Mouse (Mus musculus): ENCODE results near the gene Slfn1. TPM values are rescaled to one million over a fixed set of nuclear protein-coding genes. Genes with fewer than 3 reads are reported as not detected.

The Slfn1 gene
- total and polyA plus RNA-seq, 3 experiments: not detected

DNA sequence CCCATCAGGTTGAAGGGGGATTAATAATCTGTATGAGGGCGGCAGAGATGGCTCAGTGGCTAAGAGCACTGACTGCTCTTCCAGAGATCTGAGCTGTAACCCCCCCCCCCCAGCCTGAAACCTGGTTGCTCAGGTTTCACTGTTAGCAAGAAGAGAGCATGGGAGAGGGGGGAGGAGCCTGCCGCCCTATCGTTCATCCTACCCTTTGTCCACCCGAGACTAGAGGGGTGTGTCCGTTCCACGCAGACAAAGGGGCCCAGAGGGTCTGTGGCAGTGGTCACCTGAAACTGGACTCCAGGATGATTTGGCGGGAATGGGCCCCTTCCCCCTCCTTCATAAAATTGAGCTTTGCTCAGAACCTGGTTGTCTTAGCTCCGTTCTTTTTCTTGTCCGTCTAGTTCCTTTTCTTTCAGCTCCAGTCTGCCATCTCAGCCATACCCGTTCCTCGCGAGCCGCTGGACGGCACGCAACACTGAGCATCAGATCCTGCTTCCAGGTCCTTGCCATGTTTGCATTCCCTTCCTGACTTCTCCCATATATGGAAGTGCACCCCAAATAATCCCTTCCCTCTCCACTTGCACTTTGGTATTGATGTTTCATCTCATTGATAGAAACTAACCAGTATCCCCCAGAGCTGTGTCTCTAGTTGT, 46.2 kb upstream of the Slfn1 start:
- Histone ChIP-seq H3K79me2 (ENCODE audit: control insufficient read depth, insufficient read depth, low read length, poor library complexity) (peaks cover 3% of the 10 kb centered on the region), H3K4me3 (ENCODE audit: control insufficient read depth in 1 of 2, insufficient read depth in 1 of 2, low read depth in 2 of 2, low read length in 2 of 2) (no peak overlapping the region), H3K27me3 (ENCODE audit: control insufficient read depth in 1 of 2, insufficient read depth in 2 of 2, low read length in 2 of 2) (no peaks in the 10 kb centered on the region), H3K36me3 (ENCODE audit: control insufficient read depth in 1 of 2, insufficient read depth in 2 of 2, low read length in 2 of 2) (peaks cover 0 to 9% of the 10 kb centered on the region in 2 experiments; a peak in 2 of 4 replicates), H3K27ac (ENCODE audit: control insufficient read depth, low read depth, low read length) (no peak overlapping the region), H3K4me1 (ENCODE audit: control insufficient read depth in 1 of 2, insufficient read depth in 2 of 2, low read length in 2 of 2) (peaks cover 6 to 13% of the 10 kb centered on the region in 2 experiments), H3K9ac (ENCODE audit: control insufficient read depth, low read depth, low read length, poor library complexity, severe bottlenecking) (no peak overlapping the region), H3K9me3 (replicated peaks; ENCODE audit: insufficient read depth, low read length) (no peaks in the 10 kb centered on the region)
- no peak for TF ChIP-seq ZMIZ1 (IDR thresholded peaks at IDR 0.05; ENCODE audit: low read depth, low read length)
- no peak for TF ChIP-seq NELFE (IDR thresholded peaks at IDR 0.05; ENCODE audit: low read depth, low read length)
- no peak for TF ChIP-seq MEF2A (IDR thresholded peaks at IDR 0.05; ENCODE audit: extremely low read depth, insufficient replicate concordance, low read depth, low read length, poor library complexity, severe bottlenecking)
- no peak for TF ChIP-seq RCOR1 (IDR thresholded peaks at IDR 0.05; ENCODE audit: low read depth, low read length)
- TF ChIP-seq POLR2AphosphoS2 (IDR thresholded peaks at IDR 0.05; ENCODE audit: low read length): no peak
- DNase-seq (ENCODE audit: low read depth, low spot score): no peak

GRCm38 (mm10) chr11:83077714-83078422, 38.8 kb upstream of the Slfn1 start:
- H3K4me3 ChIP-seq (ENCODE audit: control insufficient read depth in 1 of 2, insufficient read depth in 1 of 2, low read depth in 2 of 2, low read length in 2 of 2): no peak overlapping the region
- no peak for TF ChIP-seq CHD1 (IDR thresholded peaks at IDR 0.05; ENCODE audit: low read depth, low read length)
- peak; percentile 91 for TF ChIP-seq TBP (IDR thresholded peaks at IDR 0.05; ENCODE audit: low read depth, low read length)
- peak; percentile 94 to 95 for TF ChIP-seq EP300 (IDR thresholded peaks at IDR 0.05; ENCODE audit: low read depth in 1 of 2, low read length in 2 of 2)
- no peak for TF ChIP-seq MAFK (IDR thresholded peaks at IDR 0.05; ENCODE audit: borderline replicate concordance, low read depth, low read length)
- peak; percentile 60; the same call in 1 of the 2 replicates for TF ChIP-seq MXI1 (IDR thresholded peaks at IDR 0.05; ENCODE audit: low read depth, low read length)
- no peak for TF ChIP-seq TAL1 (IDR thresholded peaks at IDR 0.05; ENCODE audit: low read length)
- no peak for TF ChIP-seq GABPA (IDR thresholded peaks at IDR 0.05; ENCODE audit: low read depth, low read length)
- no peak for TF ChIP-seq E2F4 (IDR thresholded peaks at IDR 0.05; ENCODE audit: borderline replicate concordance, low read depth, low read length)
- peak; percentile 56; the same call in 1 of the 2 replicates for TF ChIP-seq ELF1 (IDR thresholded peaks at IDR 0.05; ENCODE audit: low read depth, low read length)
- TF ChIP-seq BHLHE40 (IDR thresholded peaks at IDR 0.05; ENCODE audit: borderline replicate concordance, low read depth, low read length): no peak
- TF ChIP-seq MEF2A (IDR thresholded peaks at IDR 0.05; ENCODE audit: extremely low read depth, insufficient replicate concordance, low read depth, low read length, poor library complexity, severe bottlenecking): no peak
- TF ChIP-seq ZKSCAN1 (IDR thresholded peaks at IDR 0.05; ENCODE audit: low read depth, low read length): no peak
- no peak for TF ChIP-seq POLR2AphosphoS2 (IDR thresholded peaks at IDR 0.05; ENCODE audit: low read length)
- TF ChIP-seq MYC (IDR thresholded peaks at IDR 0.05; ENCODE audit: low read depth, low read length): peak; percentile 86
- TF ChIP-seq MAX (IDR thresholded peaks at IDR 0.05; ENCODE audit: low read length): no peak
- TF ChIP-seq SMC3 (IDR thresholded peaks at IDR 0.05; ENCODE audit: low read depth, low read length): no peak
- no peak for TF ChIP-seq CTCF (IDR thresholded peaks at IDR 0.05 in 2 of 3, conservative IDR thresholded peaks at IDR 0.05 in 1 of 3; ENCODE audit: control insufficient read depth in 1 of 3, insufficient read depth in 1 of 3, low read depth in 2 of 3, low read length in 3 of 3, poor library complexity in 1 of 3, severe bottlenecking in 1 of 3)
- TF ChIP-seq RCOR1 (IDR thresholded peaks at IDR 0.05; ENCODE audit: low read depth, low read length): peak; percentile 98
- TF ChIP-seq MAZ (IDR thresholded peaks at IDR 0.05; ENCODE audit: low read depth, low read length): no peak
- TF ChIP-seq TCF12 (IDR thresholded peaks at IDR 0.05; ENCODE audit: low read depth, low read length): peak; percentile 39; the same call in 1 of the 2 replicates
- TF ChIP-seq CHD2 (IDR thresholded peaks at IDR 0.05; ENCODE audit: low read length): peak; percentile 9; the same call in 1 of the 2 replicates
- no peak for TF ChIP-seq POLR2AphosphoS5 (IDR thresholded peaks at IDR 0.05; ENCODE audit: borderline replicate concordance, low read depth, low read length)
- TF ChIP-seq USF2 (IDR thresholded peaks at IDR 0.05; ENCODE audit: borderline replicate concordance in 1 of 2, insufficient read depth in 1 of 2, low read depth in 1 of 2, low read length in 2 of 2): no peak
- no peak for TF ChIP-seq RAD21 (IDR thresholded peaks at IDR 0.05; ENCODE audit: low read depth, low read length)
- no peak for TF ChIP-seq KAT2A (conservative IDR thresholded peaks at IDR 0.05; ENCODE audit: low read depth, low read length)
- TF ChIP-seq GATA1 (IDR thresholded peaks at IDR 0.05; ENCODE audit: low read depth, low read length): peak; percentile 41; the same call in 1 of the 2 replicates
- TF ChIP-seq SIN3A (IDR thresholded peaks at IDR 0.05; ENCODE audit: low read length): peak; percentile 87

More at GRCm38 (mm10) chr11:83077714-83078422, 38.8 kb upstream of the Slfn1 start:
- Histone ChIP-seq H3K4me1 (ENCODE audit: control insufficient read depth in 1 of 2, insufficient read depth in 2 of 2, low read length in 2 of 2) (peaks cover 5 to 19% of the 10 kb centered on the region in 2 experiments), H3K36me3 (ENCODE audit: control insufficient read depth in 1 of 2, insufficient read depth in 2 of 2, low read length in 2 of 2) (peaks cover 0 to 25% of the 10 kb centered on the region in 2 experiments; a peak in 2 of 4 replicates), H3K9me3 (replicated peaks; ENCODE audit: insufficient read depth, low read length) (no peaks in the 10 kb centered on the region), H3K27ac (ENCODE audit: control insufficient read depth, low read depth, low read length) (peak overlapping the region; percentile 94), H3K27me3 (ENCODE audit: control insufficient read depth in 1 of 2, insufficient read depth in 2 of 2, low read length in 2 of 2) (no peaks in the 10 kb centered on the region), H3K79me2 (ENCODE audit: control insufficient read depth, insufficient read depth, low read length, poor library complexity) (no peaks in the 10 kb centered on the region), H3K9ac (ENCODE audit: control insufficient read depth, low read depth, low read length, poor library complexity, severe bottlenecking) (peak overlapping the region; percentile 16)
- DNase-seq (ENCODE audit: low read depth, low spot score): peak; percentile 95

Measured in MEL (cell line).